Mouse (Mus musculus) leukemia stem cell, adult 10-12 weeks (primary cell): ENCODE results near the gene Irf9. TPM values are rescaled to one million over a fixed set of nuclear protein-coding genes. Genes with fewer than 3 reads are reported as not detected.

Experiments used
- polyA plus RNA-seq: library from polyadenylated mRNA; stranded (reverse); fragments of >175 nt; gene quantifications from 2 replicates; pipeline ENCODE4 v1.2.3, GENCODE M21; 2012; ENCODE audit warnings: low replicate concordance

The Irf9 gene
- 22.2 and 204 TPM in 2 replicates for polyA plus RNA-seq

DNA sequence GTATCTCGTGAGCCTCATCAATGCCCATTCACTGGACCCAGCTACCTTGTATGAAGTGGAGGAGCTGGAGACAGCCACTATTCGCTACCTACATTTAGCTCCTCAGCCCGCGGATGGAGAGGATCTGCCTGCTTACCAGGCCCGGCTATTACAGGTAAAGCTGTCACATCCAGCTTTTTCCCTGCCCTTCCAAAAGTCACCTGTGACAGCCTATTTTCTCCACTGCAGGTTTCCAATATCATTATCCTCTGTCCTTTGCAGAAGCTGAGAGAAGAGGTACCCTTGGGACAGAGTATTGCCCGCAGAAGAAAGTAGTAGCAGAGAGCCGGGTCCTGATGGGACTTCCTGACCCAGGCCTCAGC lies at the start of gene Irf9:
Gene Irf9, plus strand, starts transcription at position 301 of the 362 bp plus-strand sequence.

GRCm38 (mm10) chr14:55559799-55560201 lies 43.6 kb upstream of the Irf9 start, which contains the start of gene Dcaf11:
Dcaf11 (plus strand) TSS chr14:55560006.

DNA sequence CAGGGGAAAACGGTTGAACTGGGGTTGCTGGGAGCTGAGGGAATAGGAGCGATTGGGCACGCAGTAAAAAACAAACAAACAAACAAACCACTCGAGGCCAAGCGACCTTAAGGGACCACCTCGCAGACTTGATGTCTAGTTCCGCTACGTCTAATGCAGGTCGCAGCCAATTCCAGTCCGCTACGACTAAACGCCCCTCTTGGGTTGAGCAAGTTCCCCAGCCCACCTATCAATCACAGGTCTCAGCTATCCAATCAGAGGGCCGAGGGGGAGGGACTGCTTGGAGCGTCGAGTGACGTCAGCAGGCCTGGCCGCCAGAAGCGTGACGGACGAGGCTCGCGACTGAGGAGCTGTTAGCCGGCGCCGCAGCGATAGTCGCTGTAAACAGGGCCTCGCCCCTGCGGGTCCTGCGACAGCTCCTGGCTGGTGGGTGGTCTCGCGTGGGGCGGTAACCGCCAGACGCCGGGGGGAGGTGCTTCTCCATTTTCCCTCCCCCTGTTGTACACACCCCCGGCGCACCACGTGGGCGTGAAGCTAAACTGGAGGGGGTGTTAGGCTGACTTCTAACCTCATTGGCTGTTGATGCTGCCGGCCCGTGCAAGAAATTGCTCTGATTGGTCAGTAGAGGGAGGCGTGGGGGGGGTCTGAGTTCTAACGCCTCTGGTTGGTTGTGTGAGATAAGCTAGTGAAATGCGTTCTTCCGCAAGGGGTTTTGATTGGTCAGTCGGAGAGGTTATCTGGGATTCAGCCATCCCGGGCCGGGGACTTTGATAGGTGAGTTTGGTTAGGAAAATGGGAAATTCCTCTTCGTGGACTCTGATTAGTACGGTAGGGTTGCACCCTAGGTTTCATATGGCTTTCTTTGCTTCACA lies 42.9 kb upstream of the Irf9 start, which contains the start of gene A730061H03Rik:
Gene A730061H03Rik, minus strand, starts transcription at position 205 of the 872 bp plus-strand sequence.

DNA sequence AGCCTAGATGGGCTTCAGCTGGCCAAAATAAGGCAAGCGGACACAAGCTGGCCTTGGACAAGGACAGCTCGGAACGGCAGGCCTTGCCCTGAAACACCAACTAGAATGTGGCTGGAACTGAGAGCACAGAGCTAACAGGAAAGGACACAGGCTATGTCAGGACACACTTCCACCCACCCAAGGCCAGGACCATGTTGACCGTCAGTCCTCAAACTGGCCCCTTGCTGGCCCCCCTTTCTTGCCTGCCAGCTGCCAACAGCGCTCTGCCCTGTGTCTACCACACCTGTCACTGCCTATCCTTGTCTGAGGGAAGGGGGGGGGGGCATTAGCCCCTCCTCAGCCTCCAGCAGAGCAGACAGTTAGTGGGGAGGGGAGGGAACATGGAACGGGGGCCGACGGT lies 28.1 kb upstream of the Irf9 start, which contains the start of gene Fitm1:
Gene Fitm1, plus strand, starts transcription at position 316 of the 400 bp plus-strand sequence.

DNA sequence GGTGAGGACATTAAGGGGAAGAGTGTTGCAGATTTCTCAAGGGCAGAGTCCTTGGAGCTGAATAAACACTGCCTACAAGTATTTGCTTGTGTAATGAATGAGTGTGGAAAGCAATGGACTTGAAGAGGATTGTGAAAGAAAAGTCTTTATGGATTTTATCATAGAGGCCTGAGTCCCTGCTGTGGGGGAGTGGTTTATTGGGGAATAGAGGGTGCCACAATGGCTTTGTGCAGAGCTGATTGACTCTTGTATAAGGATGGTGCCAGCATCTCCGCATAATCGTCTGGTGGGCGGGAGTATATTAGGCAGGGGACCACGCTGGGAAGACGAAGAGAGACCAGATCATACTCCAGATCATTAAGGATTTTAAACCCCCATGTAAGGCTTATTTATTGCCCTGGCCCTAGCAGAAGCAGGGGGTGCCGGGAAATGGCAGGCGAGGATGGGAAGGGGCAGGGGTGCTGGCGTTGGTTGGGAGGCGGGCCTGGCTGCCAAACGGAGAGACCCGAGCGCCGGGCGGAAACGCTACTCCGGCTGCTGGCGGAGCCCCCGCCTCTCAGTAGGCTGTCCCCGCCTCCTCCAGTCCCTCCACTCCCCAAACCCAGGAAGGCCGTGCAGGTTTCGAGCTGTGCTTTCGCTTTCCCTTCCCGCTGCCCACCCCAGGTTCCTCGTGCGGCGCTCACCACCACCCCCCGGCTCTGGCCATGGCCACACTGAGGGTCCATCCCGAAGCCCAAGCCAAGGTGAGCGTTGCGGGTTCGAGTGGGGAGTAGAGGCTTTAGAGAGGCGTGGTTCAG lies 25.3 kb upstream of the Irf9 start, which contains the start of gene Psme1:
Gene Psme1, plus strand, starts transcription at position 253 of the 797 bp plus-strand sequence.

GRCm38 (mm10) chr14:55584702-55585565 lies 18.4 kb upstream of the Irf9 start, which contains the start of gene Emc9:
Emc9 (minus strand) TSS chr14:55585302.

DNA sequence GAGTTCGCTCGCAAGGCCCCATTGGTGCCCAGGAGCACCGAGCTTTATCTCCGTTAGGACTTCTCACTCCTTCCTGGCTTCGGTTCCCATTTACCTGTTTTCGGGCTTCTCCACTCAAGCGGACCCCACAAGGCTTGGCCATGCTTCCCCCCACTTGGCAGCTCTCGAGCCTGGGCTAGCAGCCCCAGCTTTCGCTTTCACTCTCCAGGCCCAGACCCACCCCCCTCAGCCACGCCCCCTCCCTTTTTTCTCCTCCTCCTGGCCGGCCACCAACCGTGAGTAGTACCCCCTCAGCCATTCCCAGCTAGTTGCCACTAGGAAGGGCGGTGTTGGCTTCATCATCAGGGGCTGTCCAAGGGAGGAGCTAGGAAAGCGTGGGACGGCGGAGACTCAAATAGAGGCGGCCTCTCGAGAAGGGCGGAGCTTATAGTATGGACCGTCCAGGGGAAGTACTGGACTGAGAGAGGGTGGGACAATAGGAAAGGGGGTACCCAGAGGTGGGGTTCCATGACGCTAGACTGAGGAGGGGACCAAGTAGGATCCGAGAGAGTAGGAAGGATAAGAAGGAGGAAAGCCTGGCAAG lies 12.5 kb upstream of the Irf9 start, which contains the start of gene Psme2:
Gene Psme2, minus strand, starts transcription at position 366 of the 583 bp plus-strand sequence.

DNA sequence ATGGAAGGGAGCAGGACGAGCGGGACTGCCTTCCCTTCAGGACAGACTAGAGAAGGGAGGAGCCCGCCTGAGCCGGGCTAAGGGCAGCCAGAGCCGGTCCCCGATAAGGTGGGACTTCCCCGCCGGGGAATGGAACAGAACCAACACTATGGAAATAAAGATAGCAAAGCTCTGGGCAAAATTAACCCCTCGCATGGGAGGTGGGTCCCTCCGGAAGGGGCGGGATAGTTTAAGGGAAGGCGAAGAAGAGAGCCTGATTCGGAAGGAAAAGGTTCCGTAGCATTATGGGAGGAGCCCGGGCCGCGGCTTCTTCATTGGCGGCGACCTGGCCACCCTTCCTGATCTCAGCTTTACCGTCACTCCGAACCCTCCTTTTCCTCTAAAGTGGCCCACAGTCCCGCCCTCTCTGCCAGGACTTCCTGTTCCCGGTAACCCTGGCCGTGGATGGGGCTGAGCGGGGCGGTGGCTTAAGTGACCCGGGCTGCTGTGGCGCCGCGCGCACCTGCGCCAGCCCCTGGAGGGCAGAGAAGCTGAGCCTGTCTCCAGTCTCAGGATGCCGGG lies 12.0 kb upstream of the Irf9 start, which contains the start of gene Rnf31:
Gene Rnf31, plus strand, starts transcription at position 378 of the 561 bp plus-strand sequence.

DNA sequence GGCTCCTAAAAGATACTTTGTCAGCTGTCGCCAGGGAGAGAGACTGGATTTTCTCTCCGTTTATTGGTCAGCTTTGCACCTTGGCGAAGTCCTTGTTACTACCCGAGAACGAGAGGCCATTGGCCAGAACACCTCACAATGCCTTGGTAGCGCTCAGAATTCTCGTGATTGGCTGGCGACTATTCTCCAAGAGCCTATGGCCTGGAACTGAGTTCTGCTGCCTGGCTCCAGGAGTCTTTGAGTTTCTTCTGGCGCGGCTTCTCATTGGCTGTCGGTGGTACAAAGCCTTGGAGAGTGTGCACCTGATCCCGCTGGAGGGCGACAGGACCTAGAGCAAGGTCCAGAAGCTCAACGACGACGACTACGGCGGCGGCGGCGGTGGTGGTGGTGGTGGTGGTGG lies 14.5 kb downstream of the Irf9 start, which contains the start of gene Rec8:
Gene Rec8, plus strand, starts transcription at position 216 of the 400 bp plus-strand sequence.

GRCm38 (mm10) chr14:55635523-55636007 lies 32.2 kb downstream of the Irf9 start, which contains the start of gene Ipo4:
Ipo4 (minus strand) TSS chr14:55635957.

GRCm38 (mm10) chr14:55637795-55638194 lies 34.4 kb downstream of the Irf9 start, which contains the start of gene Gm49378:
Gm49378 (minus strand) TSS chr14:55637895.

DNA sequence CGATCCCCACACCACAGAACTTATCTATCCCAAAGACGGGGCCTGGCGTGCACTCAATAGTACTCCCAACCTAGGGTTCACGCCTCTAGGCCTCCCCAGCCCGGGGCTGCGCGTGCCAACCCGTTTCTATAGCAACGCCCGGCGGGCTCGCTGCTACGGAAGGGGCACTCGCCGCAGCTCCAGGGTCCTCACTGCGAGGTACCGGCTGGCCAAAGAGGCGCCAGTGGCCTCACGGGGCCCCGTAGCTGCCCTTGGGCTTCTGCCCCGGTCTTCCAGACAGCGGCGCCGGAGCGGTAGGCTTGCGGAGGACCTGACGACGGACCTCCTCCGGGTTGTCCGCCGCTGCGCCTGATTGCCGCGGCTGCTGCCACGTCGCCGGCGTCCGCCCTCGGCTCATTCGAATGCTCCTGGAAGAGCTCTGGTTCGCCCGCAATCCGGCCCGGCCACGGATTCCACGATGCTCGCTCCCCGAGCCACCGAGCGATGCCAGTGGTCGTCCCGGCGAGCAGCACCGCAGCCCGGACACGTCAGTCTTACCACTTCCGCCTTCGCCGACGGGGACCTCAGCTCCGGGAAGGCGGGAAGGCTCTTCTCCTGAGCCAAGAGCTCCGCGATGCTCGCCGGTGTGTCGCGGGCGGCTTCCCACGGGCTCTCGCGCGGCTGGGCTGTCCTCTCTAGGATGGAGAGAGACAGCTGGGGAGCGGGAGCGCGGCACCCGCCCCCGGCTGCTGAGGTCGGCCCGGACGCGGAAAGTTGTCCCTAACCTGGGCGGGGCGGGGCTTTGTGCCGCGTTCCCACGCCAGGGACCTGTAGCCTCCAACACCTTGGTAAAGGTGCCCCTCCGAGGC lies 39.9 kb downstream of the Irf9 start, which contains the start of gene Tm9sf1:
Gene Tm9sf1, minus strand, starts transcription at position 747 of the 848 bp plus-strand sequence.

GRCm38 (mm10) chr14:55649884-55650283 lies 46.5 kb downstream of the Irf9 start, which contains the start of gene Tssk4:
Tssk4 (plus strand) TSS chr14:55650184.

Other genes with a start within 250 kb of the Irf9 start
- 56.4 and 85.0 TPM in 2 replicates for gene Dhrs4, start 124.8 kb upstream of the Irf9 start, polyA plus RNA-seq
- gene Carmil3, start 112.9 kb upstream of the Irf9 start, polyA plus RNA-seq = 6.0 and 15.4 TPM in 2 replicates
- not detected in 2 replicates for gene Cpne6, start 93.1 kb upstream of the Irf9 start, polyA plus RNA-seq
- gene Nrl, start 78.6 kb upstream of the Irf9 start, polyA plus RNA-seq = 0.41 and 0.62 TPM in 2 replicates
- gene Pck2, start 63.3 kb upstream of the Irf9 start, polyA plus RNA-seq = 116 and 171 TPM in 2 replicates
- 26.0 and 50.2 TPM in 2 replicates for gene Dcaf11, start 43.6 kb upstream of the Irf9 start, polyA plus RNA-seq
- gene A730061H03Rik, start 43.2 kb upstream of the Irf9 start, polyA plus RNA-seq = 0.97 and 1.7 TPM in 2 replicates
- not detected in 2 replicates for gene Fitm1, start 28.0 kb upstream of the Irf9 start, polyA plus RNA-seq
- gene Psme1, start 25.4 kb upstream of the Irf9 start, polyA plus RNA-seq = 69.7 and 113 TPM in 2 replicates
- gene Emc9, start 18.3 kb upstream of the Irf9 start, polyA plus RNA-seq = 25.0 and 35.4 TPM in 2 replicates
- gene Psme2, start 12.5 kb upstream of the Irf9 start, polyA plus RNA-seq = 21.1 and 39.3 TPM in 2 replicates
- 31.7 and 39.6 TPM in 2 replicates for gene Rnf31, start 11.9 kb upstream of the Irf9 start, polyA plus RNA-seq
- gene Rec8, start 14.5 kb downstream of the Irf9 start, polyA plus RNA-seq = 7.8 and 19.7 TPM in 2 replicates
- 18.3 and 108 TPM in 2 replicates for gene Ipo4, start 32.4 kb downstream of the Irf9 start, polyA plus RNA-seq
- gene Gm49378, start 34.3 kb downstream of the Irf9 start, polyA plus RNA-seq = 18.9 TPM in 1 of 2 replicates, not detected in the other
- gene Tm9sf1, start 40.2 kb downstream of the Irf9 start, polyA plus RNA-seq = 20.7 and 31.5 TPM in 2 replicates
- 0.41 TPM in 1 of 2 replicates, not detected in the other for gene Tssk4, start 46.6 kb downstream of the Irf9 start, polyA plus RNA-seq
- gene Mdp1, start 56.9 kb downstream of the Irf9 start, polyA plus RNA-seq = 11.3 and 12.5 TPM in 2 replicates
- 3.1 and 25.0 TPM in 2 replicates for gene Gmpr2, start 68.4 kb downstream of the Irf9 start, polyA plus RNA-seq
- gene Nedd8, start 68.6 kb downstream of the Irf9 start, polyA plus RNA-seq = 32.6 and 33.7 TPM in 2 replicates
- gene Tinf2, start 78.2 kb downstream of the Irf9 start, polyA plus RNA-seq = 49.1 and 49.7 TPM in 2 replicates
- gene Tgm1, start 110.4 kb downstream of the Irf9 start, polyA plus RNA-seq = 4.5 and 11.0 TPM in 2 replicates
- 8.7 and 22.8 TPM in 2 replicates for gene Rabggta, start 118.7 kb downstream of the Irf9 start, polyA plus RNA-seq
- 4.0 and 4.2 TPM in 2 replicates for gene Dhrs1, start 142.1 kb downstream of the Irf9 start, polyA plus RNA-seq
- 57.8 and 83.1 TPM in 2 replicates for gene Nop9, start 142.1 kb downstream of the Irf9 start, polyA plus RNA-seq
- not detected in 2 replicates for gene Cideb, start 154.9 kb downstream of the Irf9 start, polyA plus RNA-seq
- 0.20 TPM in 1 of 2 replicates, not detected in the other for gene Ltb4r2, start 157.9 kb downstream of the Irf9 start, polyA plus RNA-seq
- 1.1 and 3.8 TPM in 2 replicates for gene Ltb4r1, start 162.4 kb downstream of the Irf9 start, polyA plus RNA-seq
- 1.5 and 1.8 TPM in 2 replicates for gene Adcy4, start 180.5 kb downstream of the Irf9 start, polyA plus RNA-seq
- gene Ripk3, start 185.3 kb downstream of the Irf9 start, polyA plus RNA-seq = 54.1 and 55.8 TPM in 2 replicates
- gene Nfatc4, start 219.6 kb downstream of the Irf9 start, polyA plus RNA-seq = 0.20 and 0.88 TPM in 2 replicates